Mouse (Mus musculus): ENCODE results near the gene Usp53. TPM values are rescaled to one million over a fixed set of nuclear protein-coding genes. Genes with fewer than 3 reads are reported as not detected.

Gene Usp53
- polyA plus RNA-seq, 1 experiment from 2014 or later, result 4.5 TPM

DNA sequence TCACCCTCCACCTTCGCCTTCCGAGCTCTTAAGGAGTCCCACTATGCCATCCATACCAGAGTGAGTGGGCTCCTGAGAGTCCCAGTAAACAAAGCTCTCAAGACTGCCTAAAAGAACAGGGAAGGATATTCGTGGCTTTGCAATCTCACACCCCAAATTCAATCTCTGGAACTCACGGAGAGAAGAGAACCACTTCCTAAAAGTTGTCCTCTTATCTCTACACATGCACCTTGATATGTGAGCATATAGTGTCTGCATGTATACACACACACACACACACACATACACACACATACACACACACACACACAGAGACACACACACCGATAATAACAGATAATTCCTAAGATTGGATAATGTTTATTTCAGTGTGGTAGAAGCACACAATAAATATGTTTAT lies 68.8 kb downstream of the Usp53 start:
- 89% methylated on average over 5 of the region's 5 CpGs for WGBS
- Histone ChIP-seq H3K9me3 (ENCODE audit: control insufficient read depth, low read length) (no peaks in the 10 kb centered on the region), H3K4me2 (ENCODE audit: low read depth) (no peak overlapping the region), H3K4me1 (ENCODE audit: control insufficient read depth, insufficient read depth, low read length) (no peaks in the 10 kb centered on the region), H3K4me3 (ENCODE audit: low read depth, low read length) (no peak overlapping the region), H3K27ac (ENCODE audit: low read depth, low read length) (no peak overlapping the region), H3K9ac (ENCODE audit: low read length) (no peak overlapping the region), H3K36me3 (ENCODE audit: control insufficient read depth, insufficient read depth, low read length) (no peaks in the 10 kb centered on the region), H3K27me3 (ENCODE audit: control insufficient read depth, insufficient read depth, low read length) (no peaks in the 10 kb centered on the region)
- DNase-seq (ENCODE audit: low spot score) (no peak), ATAC-seq (ENCODE audit: insufficient read depth, low FRiP score, low TSS enrichment) (no peak)

DNA sequence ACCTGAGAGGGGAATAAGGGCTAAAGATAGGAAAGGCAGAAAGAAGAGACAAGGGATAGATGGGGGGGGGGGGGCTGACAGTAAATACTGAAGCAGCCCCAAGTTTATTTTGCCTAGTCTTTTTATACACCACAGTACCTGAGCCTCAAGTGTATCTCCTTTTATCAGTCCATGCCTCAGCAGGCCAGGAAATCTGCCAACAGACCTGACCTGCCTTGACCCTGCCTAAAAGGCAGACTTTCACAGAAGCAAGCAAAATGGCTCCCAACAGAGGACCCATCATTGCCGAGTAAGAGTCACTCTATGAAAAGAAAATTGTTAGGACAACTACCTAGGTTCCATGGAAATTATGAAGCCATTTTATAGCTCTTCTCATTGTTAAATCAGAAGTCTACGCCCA lies 76.5 kb downstream of the Usp53 start:
- ATAC-seq (ENCODE audit: insufficient read depth, low FRiP score, low TSS enrichment) (no peak), DNase-seq (ENCODE audit: low spot score) (no peak)
- no peaks in the 10 kb centered on the region for H3K9me3 ChIP-seq (ENCODE audit: control insufficient read depth, low read length)
- no peaks in the 10 kb centered on the region for H3K36me3 ChIP-seq (ENCODE audit: control insufficient read depth, insufficient read depth, low read length)
- no peak overlapping the region for H3K27ac ChIP-seq (ENCODE audit: low read depth, low read length)
- H3K4me1 ChIP-seq (ENCODE audit: control insufficient read depth, insufficient read depth, low read length), result no peaks in the 10 kb centered on the region
- no peak overlapping the region for H3K4me2 ChIP-seq (ENCODE audit: low read depth)
- H3K27me3 ChIP-seq (ENCODE audit: control insufficient read depth, insufficient read depth, low read length), result no peaks in the 10 kb centered on the region
- H3K4me3 ChIP-seq (ENCODE audit: low read depth, low read length), result no peak overlapping the region
- H3K9ac ChIP-seq (ENCODE audit: low read length), result no peak overlapping the region
- WGBS, result 87% methylated on average over 2 of the region's 2 CpGs

DNA sequence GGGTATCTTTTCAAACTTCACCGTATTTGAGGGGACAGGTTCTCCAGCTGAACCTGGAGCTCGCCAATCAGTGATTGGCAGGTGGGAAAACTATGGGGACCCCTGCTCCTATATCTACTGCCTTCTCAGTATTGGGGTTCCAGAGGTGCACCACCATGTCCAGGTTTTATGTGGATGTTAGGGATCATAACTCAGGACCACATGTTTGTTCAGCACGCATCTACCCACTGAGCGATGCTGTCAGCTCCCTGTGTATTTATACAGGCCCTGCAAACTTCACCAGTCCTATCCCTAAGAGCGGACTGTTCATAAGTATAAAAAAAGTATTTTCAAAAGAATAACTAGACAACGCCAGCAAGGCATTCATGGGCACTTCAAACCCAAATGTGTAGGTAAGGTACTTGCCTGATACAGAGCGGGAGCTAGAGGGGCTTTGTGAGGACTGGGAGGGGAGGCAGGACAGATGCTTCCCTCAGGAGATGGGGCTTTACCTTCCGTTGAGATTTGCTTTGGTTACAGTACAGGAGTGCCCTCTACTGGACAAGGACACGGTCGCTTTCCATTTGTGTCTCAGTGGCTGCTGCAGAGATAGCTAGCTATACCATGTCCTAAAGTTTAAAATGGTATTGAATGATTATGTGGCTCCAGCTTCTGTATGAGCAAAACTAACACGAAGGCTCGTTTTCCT lies 80.4 kb downstream of the Usp53 start:
- no peaks in the 10 kb centered on the region for H3K9me3 ChIP-seq (ENCODE audit: control insufficient read depth, low read length)
- H3K27me3 ChIP-seq (ENCODE audit: control insufficient read depth, insufficient read depth, low read length), result no peaks in the 10 kb centered on the region
- H3K36me3 ChIP-seq (ENCODE audit: control insufficient read depth, insufficient read depth, low read length), result no peaks in the 10 kb centered on the region
- H3K4me2 ChIP-seq (ENCODE audit: low read depth), result no peak overlapping the region
- H3K4me1 ChIP-seq (ENCODE audit: control insufficient read depth, insufficient read depth, low read length), result no peaks in the 10 kb centered on the region
- no peak overlapping the region for H3K4me3 ChIP-seq (ENCODE audit: low read depth, low read length)
- no peak overlapping the region for H3K9ac ChIP-seq (ENCODE audit: low read length)
- DNase-seq (ENCODE audit: low spot score) (peak; percentile 69), ATAC-seq (ENCODE audit: insufficient read depth, low FRiP score, low TSS enrichment) (no peak; the same call in 1 of the 2 replicates)
- 46% methylated on average over 12 of the region's 12 CpGs for WGBS
- H3K27ac ChIP-seq (ENCODE audit: low read depth, low read length), result no peak overlapping the region

DNA sequence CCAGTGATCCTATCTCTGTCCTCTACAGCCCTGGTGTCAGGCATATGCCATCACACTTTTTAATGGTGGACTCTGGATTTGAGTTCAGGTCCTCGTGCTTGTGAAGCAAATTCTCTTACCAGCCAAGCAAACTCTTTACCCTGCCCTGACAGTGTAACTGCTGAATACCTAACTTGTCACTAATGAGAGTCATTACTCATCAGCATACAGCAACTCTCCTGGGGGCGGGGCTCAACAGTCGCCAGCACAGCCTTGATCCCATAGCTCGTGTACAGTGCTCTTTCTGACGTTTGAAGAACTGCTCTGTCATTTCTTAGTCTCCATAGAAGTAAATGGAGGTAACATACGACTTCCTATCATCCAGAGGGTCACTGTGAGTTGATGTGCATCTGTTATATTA lies 86.1 kb downstream of the Usp53 start:
- Histone ChIP-seq H3K9ac (ENCODE audit: low read length) (no peak overlapping the region), H3K9me3 (ENCODE audit: control insufficient read depth, low read length) (no peaks in the 10 kb centered on the region), H3K4me2 (ENCODE audit: low read depth) (no peak overlapping the region), H3K27me3 (ENCODE audit: control insufficient read depth, insufficient read depth, low read length) (no peaks in the 10 kb centered on the region), H3K4me1 (ENCODE audit: control insufficient read depth, insufficient read depth, low read length) (no peaks in the 10 kb centered on the region), H3K27ac (ENCODE audit: low read depth, low read length) (no peak overlapping the region), H3K36me3 (ENCODE audit: control insufficient read depth, insufficient read depth, low read length) (no peaks in the 10 kb centered on the region), H3K4me3 (ENCODE audit: low read depth, low read length) (no peak overlapping the region)
- 80% methylated on average over 6 of the region's 6 CpGs for WGBS
- ATAC-seq (ENCODE audit: insufficient read depth, low FRiP score, low TSS enrichment) (no peak), DNase-seq (ENCODE audit: low spot score) (no peak)

DNA sequence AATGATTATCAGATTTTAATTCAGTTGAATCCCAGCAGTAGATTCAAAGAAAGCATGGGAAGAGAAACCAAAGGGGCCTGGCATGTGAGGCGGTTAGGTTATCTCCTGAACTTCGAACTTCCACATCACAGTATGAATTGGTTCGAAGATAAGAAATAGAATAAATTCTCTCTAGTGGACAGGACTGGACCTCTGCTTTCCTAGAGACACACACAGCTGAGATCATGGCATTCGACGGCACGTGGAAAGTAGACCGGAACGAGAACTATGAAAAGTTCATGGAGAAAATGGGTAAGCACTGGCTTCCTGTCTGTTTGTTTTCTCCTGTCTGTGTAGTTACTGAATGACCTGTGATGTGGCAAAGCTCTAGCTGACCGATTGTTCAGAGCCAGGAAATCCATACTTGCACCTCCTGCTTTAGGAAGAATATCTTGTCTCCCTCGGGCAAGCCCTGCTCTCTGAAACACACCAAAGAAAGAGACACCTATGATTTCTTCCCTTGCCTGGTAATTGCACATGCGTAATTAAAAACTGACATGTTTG lies 89.0 kb downstream of the Usp53 start:
- no peaks in the 10 kb centered on the region for H3K27me3 ChIP-seq (ENCODE audit: control insufficient read depth, insufficient read depth, low read length)
- H3K4me1 ChIP-seq (ENCODE audit: control insufficient read depth, insufficient read depth, low read length), result no peaks in the 10 kb centered on the region
- no peak overlapping the region for H3K27ac ChIP-seq (ENCODE audit: low read depth, low read length)
- H3K9ac ChIP-seq (ENCODE audit: low read length), result no peak overlapping the region
- DNase-seq (ENCODE audit: low spot score) (no peak), ATAC-seq (ENCODE audit: insufficient read depth, low FRiP score, low TSS enrichment) (no peak)
- H3K4me2 ChIP-seq (ENCODE audit: low read depth), result no peak overlapping the region
- no peak overlapping the region for H3K4me3 ChIP-seq (ENCODE audit: low read depth, low read length)
- WGBS, result 88% methylated on average over 11 of the region's 11 CpGs
- H3K36me3 ChIP-seq (ENCODE audit: control insufficient read depth, insufficient read depth, low read length), result no peaks in the 10 kb centered on the region
- no peaks in the 10 kb centered on the region for H3K9me3 ChIP-seq (ENCODE audit: control insufficient read depth, low read length)

DNA sequence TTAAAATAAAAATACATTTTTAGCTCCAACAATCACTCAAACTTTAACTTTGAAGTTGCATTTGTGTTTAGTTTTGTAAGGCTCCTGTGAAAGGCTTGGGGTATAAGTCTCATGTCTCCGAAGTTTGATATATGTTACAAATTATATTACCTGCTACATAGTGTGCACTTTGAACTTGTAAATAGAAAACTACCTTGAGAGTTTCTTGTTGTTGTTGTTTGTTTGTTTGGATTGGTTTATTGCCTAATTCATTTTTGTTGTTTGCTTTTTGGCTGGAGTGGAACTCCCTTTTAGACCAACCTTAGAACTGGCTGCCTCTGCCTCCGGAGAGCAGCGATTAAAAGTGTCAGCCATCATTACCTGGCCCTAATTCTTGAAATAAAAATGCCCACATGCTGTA lies 89.5 kb downstream of the Usp53 start, which contains the start of gene Fabp2:
Fabp2 (plus strand) TSS at position 301 of the 400 bp plus-strand sequence.
- H3K4me3 ChIP-seq (ENCODE audit: low read depth, low read length), result no peak within 1 kb of the TSS
- H3K4me1 ChIP-seq (ENCODE audit: control insufficient read depth, insufficient read depth, low read length), result no peaks in the 10 kb centered on the region
- no peaks in the 10 kb centered on the region for H3K36me3 ChIP-seq (ENCODE audit: control insufficient read depth, insufficient read depth, low read length)
- H3K4me2 ChIP-seq (ENCODE audit: low read depth), result no peak within 1 kb of the TSS
- no peak within 1 kb of the TSS for H3K9ac ChIP-seq (ENCODE audit: low read length)
- 94% methylated on average over 3 of the region's 3 CpGs for WGBS
- no peaks in the 10 kb centered on the region for H3K9me3 ChIP-seq (ENCODE audit: control insufficient read depth, low read length)
- no peak within 1 kb of the TSS for H3K27ac ChIP-seq (ENCODE audit: low read depth, low read length)
- H3K27me3 ChIP-seq (ENCODE audit: control insufficient read depth, insufficient read depth, low read length), result no peaks in the 10 kb centered on the region
- no peak for ATAC-seq (ENCODE audit: insufficient read depth, low FRiP score, low TSS enrichment)
- no peak for DNase-seq (ENCODE audit: low spot score)

DNA sequence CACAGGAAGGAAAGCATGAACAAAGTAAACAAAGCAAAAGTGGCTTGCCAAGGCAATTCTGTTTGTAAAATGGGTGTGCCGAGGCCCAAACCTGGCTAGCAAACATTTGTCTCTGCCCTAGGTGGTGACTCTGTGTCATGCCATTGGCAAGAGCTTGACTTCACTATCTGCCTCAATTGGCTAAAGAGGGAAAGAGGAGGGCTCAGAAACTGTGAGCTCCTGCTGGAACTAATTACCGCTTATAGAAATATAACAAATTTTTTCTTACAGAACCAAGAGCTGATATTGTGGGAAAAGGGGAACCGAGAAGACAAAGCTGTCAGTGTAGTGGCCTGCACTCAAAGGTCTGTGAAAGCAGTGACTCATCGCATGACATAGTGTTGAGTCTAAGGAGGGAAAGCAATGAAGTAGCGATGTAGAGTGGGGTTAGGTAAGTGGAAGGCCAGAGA lies 95.9 kb downstream of the Usp53 start:
- Histone ChIP-seq H3K4me2 (ENCODE audit: low read depth) (no peak overlapping the region), H3K9me3 (ENCODE audit: control insufficient read depth, low read length) (no peaks in the 10 kb centered on the region), H3K4me1 (ENCODE audit: control insufficient read depth, insufficient read depth, low read length) (no peaks in the 10 kb centered on the region), H3K4me3 (ENCODE audit: low read depth, low read length) (no peak overlapping the region), H3K9ac (ENCODE audit: low read length) (no peak overlapping the region), H3K27ac (ENCODE audit: low read depth, low read length) (no peak overlapping the region), H3K36me3 (ENCODE audit: control insufficient read depth, insufficient read depth, low read length) (no peaks in the 10 kb centered on the region), H3K27me3 (ENCODE audit: control insufficient read depth, insufficient read depth, low read length) (no peaks in the 10 kb centered on the region)
- WGBS, result 93% methylated on average over 5 of the region's 5 CpGs
- no peak for DNase-seq (ENCODE audit: low spot score)
- no peak for ATAC-seq (ENCODE audit: insufficient read depth, low FRiP score, low TSS enrichment)

DNA sequence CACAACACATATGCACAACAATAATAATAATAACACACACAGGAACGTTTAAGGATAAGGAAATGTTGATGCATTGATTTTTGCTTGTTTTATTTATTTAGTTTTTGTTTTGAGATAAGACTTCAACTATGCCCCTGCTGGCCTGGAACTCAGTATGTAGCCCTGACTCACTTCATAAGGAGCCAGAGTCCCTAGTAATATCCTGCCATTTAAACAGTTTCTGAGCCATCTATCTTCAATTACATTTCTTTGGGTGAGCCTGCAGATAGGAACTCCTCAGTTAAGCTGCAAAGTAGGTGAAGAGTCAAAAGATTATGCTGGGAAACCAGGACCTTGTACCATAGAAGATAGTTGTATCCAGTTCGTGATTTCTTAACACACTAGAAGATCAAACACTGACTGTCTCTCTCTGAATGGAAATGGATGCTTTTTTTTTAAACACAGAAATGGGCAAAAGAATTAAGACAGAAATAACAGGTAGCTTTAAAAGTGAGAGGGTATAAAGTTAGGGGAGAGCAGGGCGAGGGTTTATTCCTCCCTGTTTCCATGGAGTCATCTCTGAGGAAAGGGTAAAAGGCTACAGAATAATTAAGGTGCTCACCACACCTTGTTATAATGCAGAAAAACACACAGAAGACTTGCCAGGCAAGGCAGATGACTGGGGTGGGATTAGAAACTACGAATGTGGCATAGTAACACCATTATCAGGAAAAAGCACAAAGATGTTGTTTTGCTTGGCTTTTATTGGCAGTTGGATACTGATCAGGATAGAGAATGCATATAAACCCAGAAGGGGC lies 96.6 kb downstream of the Usp53 start:
- Histone ChIP-seq H3K4me2 (ENCODE audit: low read depth) (no peak overlapping the region), H3K36me3 (ENCODE audit: control insufficient read depth, insufficient read depth, low read length) (no peaks in the 10 kb centered on the region), H3K9ac (ENCODE audit: low read length) (no peak overlapping the region), H3K4me3 (ENCODE audit: low read depth, low read length) (no peak overlapping the region), H3K4me1 (ENCODE audit: control insufficient read depth, insufficient read depth, low read length) (no peaks in the 10 kb centered on the region), H3K9me3 (ENCODE audit: control insufficient read depth, low read length) (no peaks in the 10 kb centered on the region), H3K27me3 (ENCODE audit: control insufficient read depth, insufficient read depth, low read length) (no peaks in the 10 kb centered on the region), H3K27ac (ENCODE audit: low read depth, low read length) (no peak overlapping the region)
- no peak for ATAC-seq (ENCODE audit: insufficient read depth, low FRiP score, low TSS enrichment)
- 82% methylated on average over 4 of the region's 4 CpGs for WGBS
- DNase-seq (ENCODE audit: low spot score), result no peak

Data from neural tube, embryonic 11.5 days (tissue).